Mouse (Mus musculus) gastrocnemius, postnatal 4 days (tissue): ENCODE results near the gene Chrm4. TPM values are rescaled to one million over a fixed set of nuclear protein-coding genes. Genes with fewer than 3 reads are reported as not detected.

Experiments used
- DNase-seq, 2 experiments: peaks; one replicate each; pipeline ENCODE4 v3.0.0; 2021 to 2022; ENCODE audit warnings: low spot score in 2 of 2, mixed read lengths in 2 of 2
- microRNA-seq: library from miRNA; unstranded; fragments of <30 nt; microRNA quantifications from one replicate; pipeline ENCODE4 v1.2.0, GENCODE M21; 2021
- total RNA-seq, 2 experiments: library from RNA; stranded (reverse); gene quantifications; 2 replicates each; pipeline ENCODE4 v1.2.3; 2021

The Chrm4 gene
- total RNA-seq, 2 experiments from 2014 or later = 0.32 to 0.36 TPM

DNA sequence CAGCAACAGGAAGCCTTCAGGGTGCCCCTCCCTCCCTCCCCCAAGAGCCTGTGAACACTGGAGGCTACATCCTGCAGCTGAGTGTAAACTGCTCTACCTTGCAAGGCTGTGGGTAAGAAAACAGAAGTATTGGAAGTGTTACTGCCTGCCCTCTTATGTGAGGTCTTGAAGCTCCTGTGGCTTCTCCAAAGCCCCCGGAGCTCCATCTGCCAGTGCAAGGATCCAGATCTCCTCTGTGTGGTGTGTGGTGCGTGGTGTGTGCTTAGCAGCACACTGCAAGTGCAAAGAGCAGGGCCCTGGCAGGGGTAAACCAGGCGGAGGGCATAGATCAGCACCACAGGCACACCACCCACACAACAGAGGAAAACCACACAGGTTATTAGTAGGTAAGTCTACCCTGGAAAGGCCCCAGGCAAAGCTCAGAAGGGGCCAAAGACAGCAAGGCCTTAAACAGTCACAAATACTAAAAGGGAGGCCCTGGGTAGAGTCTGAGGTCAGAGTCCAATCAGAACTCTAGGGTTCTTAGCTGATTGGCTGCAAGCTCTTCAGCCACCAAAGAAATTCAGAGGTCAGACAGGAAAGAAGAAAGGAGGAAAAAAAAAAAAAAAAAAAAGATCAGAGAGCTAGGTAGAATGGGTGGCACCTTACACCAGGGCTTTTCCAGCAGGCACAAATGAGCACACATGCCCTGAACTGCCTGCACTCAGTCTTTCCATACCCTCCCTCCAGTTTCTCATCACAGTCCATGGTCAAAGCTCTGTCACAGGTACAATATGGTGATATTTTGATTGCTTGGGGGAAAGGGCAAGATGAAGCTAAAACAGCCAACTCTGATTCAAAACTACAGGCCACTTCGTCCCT lies 35.1 kb downstream of the Chrm4 start:
- DNase-seq = no peak

DNA sequence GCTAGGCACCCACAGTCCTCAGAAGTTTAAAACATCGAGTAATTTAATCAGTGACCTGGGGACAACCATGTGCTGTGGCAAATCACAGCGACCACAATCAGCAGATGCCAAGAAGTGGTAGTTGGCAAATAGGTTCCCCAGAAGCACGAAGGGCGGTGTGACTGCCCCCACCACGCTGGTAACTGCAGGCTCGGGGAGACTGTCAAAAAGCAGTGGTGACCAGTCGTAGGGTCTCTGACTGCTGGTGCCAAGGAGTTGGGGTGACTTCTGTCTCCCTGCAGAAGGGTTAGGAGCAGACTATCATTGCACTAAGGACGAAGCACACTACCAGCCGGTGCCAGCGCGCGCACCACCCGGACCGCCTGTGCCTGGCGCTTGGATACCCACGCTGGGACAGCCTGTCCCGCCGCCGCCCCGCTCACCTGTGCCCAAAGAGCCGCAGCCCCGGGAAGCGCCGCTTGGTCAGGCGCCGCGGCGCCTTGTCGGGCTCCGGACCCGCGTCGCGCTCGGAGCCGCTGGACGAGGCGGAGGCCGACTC lies 35.9 kb downstream of the Chrm4 start:
- no peak for DNase-seq

DNA sequence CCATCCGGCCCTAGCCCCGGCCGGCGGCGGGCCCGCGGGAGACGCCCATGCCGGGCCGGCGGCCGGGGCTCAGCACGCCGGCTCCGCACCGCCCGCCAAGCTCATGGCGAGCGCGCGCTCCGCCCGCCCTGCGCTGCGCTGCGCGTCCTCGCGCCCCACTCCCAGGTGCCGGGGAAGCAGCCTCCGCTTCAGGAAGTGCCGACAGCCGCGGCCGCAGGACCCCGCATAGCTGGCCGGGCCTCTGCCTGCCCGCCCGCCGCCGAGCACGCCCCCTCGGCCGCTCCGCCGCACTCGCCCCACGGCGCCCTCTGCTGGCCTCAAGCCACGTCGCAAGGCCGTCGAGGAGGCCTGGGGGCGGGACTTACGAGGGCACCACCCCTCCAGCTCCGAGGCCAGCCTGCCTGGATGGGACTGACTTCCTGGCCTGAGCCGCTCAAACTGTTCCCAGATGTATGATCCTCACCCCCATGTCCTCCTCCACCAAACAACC lies 36.4 kb downstream of the Chrm4 start:
- peak; percentile 98 for DNase-seq

DNA sequence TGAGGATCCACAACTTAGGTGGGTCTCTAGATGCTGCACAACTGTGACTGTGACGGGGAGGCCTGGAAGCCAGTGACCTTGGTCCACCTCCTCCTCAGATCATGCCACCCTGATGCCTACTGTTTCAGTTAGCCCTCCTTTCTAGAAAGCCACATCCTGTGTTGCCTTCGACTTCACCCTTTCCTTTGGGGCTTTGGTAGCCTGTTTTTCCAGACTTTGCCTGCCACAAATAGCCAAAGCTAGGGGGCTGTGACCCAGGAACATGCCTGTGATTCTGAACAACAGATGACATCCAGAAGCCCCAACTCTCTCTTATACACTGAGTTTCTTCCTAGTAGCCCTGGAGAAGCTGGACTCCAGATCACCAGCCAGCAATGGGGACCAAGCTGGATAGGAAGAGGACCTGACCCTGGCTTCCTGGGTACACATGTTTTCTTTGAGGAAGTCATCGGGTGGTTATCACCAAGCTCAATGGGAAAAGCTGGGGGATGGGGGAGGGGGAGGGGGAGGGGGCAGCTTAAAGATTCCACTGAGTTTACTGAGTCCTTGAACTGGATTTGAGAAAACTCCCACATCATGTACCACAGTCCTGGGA lies 37.7 kb downstream of the Chrm4 start:
- DNase-seq = no peak

DNA sequence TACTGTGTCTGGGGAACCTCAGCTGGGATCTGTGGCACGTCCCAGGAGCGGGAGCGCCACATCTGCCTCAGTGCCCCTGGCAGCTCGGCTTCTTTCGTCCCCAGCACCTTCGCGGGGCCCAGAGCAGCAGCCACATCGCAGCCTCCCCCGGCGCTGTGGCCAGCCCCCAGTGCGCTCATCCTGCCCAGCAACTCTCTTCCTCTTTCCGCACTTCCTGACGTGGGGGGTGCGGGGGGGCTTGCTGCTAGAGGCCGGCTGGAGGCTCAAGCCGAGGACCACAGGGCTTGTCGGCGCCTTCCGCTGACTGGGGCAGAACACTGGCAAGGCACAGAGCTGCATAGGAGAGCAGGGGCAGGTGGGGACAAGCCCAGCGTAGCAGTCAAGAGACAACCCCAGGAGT lies 38.4 kb downstream of the Chrm4 start:
- no peak for DNase-seq

DNA sequence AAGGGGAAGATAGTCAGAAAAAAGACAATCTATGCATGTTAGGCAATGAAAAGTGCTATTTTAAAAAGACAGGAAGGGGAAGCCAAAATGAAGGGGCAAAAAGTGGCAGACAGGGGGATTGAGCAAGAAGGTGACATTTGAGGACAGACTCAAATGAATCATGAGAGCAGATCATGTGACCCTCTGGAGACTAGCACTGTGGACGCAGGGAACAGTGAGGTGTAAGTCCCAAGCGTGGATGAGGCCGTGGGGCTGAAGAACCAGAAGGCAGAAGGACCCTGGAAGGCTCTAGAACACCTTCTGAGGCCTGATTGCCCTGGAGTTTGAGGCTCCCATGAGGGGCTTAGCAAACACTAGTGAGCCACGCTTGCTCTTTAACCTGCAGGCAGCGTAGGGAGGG lies 39.3 kb downstream of the Chrm4 start:
- DNase-seq = no peak

DNA sequence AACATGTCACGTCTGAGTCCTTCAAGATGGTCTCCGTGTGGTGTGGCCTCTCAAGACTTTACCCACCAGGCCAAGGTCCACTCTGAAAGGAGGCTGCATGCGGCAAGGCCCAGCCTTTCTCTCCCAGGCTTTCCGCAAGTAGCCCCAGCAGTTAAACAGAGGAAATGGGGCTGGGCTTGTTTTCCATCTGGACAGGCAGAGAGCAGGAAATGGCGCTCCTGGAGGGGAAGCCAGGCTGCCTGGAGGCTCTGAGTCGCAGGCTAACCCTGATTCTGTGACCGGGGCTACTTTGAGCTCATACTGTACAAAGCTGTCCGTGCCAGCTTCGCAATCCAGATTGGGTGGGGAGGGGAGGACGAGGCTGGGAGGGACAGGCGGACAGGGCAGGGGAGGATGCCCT lies 40.9 kb downstream of the Chrm4 start:
- DNase-seq = no peak

DNA sequence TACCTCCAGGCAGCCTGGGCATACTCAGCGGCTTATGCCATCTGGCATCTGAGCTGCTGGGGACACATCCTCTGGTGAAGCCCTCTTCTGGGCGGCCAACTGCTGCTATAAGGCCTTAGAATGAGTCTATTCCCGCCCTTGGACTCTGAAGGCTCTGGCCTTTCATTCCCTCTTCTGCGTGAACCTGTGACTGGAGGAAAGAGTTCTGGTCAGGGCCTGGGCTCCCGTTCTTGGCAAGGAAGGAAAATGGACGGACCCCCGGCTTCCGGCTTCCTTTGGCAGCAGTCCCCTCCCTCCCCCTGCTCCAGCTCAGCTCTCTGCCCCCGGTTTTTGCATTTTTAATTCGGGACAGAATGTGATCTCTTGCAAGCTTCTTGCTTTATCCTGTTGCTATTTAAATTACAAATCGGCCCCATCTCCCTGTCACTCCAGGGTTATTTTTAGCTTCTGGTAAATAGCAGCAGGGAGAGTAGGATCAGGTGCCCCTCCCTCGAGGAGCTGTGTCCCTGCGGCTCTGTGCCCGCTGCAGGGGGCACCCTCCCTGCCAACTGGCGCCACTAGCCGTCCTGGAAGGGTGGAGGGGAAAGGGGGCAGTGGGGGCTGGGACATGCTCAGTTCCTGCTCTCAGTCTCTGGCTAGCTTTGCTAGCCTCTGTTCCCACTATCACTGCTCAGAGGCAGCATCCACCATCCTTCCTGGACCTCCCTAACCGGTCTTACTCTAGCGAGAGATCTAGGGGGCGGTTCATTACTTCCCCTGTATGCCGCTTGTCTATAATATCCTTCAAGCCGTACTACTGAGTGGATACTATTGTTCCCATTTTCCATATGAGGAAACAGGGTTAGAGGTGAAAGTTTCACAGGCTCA lies 44.4 kb downstream of the Chrm4 start:
- DNase-seq = no peak

DNA sequence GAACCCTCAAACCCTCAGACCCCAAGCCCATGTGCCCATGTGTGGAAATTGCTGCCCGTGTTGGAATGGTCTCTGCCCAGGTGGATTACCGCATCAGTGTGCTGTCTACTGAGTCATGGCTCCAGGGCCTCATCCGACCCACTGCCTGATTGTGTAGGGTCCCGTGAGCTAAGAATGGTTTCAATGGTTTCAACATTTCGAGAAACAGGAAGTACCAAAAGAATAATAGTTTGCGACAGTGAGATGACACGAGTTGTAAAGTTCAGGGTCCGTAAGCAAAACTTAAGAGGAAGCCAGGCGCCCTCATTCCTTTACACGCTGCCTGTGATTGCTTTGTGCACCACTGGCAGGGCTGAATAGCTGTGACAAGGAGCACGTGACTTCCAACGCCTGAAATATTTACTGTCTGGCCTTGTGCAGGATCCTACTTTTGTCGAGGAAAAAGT lies 45.1 kb downstream of the Chrm4 start:
- DNase-seq = no peak

DNA sequence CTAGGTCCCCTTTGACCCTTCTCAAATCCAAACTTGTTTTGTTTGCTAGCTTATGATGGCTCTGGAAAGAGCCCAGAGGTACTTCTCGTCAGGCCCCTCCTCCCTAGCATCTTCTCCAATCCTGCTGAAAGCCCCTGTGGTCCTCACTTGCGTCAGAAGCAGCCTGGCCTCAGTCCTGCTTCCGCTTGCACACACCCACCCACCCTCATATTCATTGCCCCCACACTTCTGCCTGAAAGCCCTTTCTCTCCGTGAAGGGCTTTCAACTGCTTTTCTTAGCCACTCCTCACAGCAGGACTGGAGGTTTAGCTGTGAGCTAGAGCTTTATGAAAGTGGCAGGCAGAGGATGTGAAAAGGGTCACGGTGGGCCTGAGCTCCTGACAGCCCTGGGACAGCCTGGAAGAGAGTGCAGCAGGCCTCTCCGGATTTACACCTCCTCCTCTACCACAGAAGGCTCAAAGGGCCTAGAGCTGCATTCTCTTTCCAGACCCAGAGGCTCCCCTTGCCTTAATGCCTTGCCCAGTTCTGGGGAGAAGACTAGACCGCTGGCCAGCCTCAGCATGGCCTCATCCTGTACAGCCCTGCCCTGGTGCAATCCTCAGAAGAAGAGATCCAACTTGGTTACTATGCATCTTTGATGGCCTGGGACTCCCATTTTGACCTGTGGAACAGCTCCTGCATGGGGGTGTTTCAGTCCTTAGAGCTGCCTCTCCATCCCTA lies 46.5 kb downstream of the Chrm4 start:
- DNase-seq = no peak

DNA sequence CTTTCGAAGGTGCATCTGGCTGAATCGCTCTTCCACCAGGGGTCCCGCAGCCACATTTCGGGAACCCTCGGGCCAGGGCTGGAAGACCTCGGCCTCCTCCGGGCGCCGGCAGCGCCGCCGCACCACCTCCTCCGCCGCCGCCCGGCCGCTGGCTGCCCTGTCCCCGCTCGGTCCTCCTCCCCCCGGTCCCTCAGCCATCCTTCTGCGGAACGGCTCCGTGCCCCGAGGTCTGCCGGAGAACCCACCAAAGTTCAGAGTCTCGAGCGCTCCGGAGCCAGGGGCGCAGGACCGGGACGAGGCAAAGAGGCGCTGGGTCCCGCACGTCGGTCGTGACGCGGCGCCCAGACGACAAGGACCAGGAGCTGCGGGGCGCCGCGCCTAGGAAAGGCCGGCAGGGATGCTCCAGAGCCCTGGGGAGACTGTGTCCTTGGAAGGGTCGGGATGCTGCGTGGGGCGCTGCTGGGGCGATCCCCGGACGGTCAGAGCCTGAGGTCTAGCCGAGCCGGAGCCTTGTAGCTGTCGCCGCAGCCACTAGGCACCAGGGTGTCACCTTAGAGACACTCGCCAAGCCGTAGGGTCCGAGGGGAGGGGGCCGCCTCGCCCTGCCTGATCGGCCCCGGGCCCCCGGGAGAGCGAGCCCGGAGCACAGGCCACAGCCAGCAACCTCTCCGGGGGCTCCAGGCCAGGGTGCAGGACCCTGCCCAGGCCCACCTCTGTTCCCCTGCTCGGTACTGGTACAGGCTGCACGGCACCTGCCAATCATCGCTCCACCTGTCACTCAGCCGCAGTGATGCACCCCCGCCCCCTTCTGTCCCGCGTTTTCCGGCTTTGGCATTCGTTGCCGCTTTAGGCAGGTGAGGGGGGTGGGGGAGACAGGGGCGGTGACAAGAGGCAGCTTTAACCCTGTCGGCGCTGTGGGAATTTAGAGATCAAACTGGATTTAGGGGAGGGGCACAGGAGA lies 48.8 kb downstream of the Chrm4 start, which contains the start of gene Dgkz:
TSS of gene Dgkz (minus strand) at position 284 of the 961 bp plus-strand sequence.
- DNase-seq = no peak

DNA sequence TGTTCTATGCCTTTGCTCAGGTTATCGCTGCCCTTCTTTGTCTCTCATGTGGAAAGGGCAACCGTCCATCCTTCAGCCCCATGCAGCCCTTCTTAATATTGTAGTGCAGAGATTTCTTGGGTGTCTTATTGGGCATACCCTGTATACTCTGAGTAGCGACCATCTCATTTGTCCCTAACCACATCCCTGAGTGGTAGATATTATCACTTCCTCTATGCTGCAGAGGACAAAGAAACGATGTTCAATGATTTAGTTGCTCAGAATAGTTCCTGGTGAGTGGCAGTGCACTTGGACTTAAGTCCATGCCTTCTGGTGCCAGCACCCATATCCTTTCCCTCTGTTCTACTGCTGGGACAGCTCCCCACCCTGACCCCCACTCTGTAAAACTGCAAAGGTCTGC lies 50.9 kb downstream of the Chrm4 start:
- no peak for DNase-seq

Small RNA genes within 50 kb of the gene (microRNA-seq; reads per million reads assigned to microRNA genes)
- 0.63 reads per million for gene Mir6999

Other genes with a start within 250 kb of the Chrm4 start
- gene Atg13, start 216.7 kb upstream of the Chrm4 start, total RNA-seq = 10 to 100 TPM; 24.1 to 25.5 TPM
- 1 to 10 TPM; 5.0 to 7.1 TPM for gene Harbi1, start 216.4 kb upstream of the Chrm4 start, total RNA-seq
- gene Ambra1, start 197.1 kb upstream of the Chrm4 start, total RNA-seq = 10 to 100 TPM; 23.4 to 26.6 TPM
- gene Mdk, start 5.0 kb downstream of the Chrm4 start, total RNA-seq = 100 to 1,000 TPM; 130 to 135 TPM
- not detected for gene Gm9821, start 18.5 kb downstream of the Chrm4 start, total RNA-seq
- 100 to 1,000 TPM in 1 of 2 experiments, 10 to 100 TPM in 1; 96.0 to 121 TPM for gene Dgkz, start 48.6 kb downstream of the Chrm4 start, total RNA-seq
- 10 to 100 TPM; 44.8 to 59.4 TPM for gene Creb3l1, start 97.3 kb downstream of the Chrm4 start, total RNA-seq
- gene Phf21a, start 165.9 kb downstream of the Chrm4 start, total RNA-seq = 10 to 100 TPM; 56.5 to 56.8 TPM